Mouse (Mus musculus) limb, embryonic 11.5 days (tissue): ENCODE measurements around the gene Olfr1275. TPM values are rescaled to one million over a fixed set of nuclear protein-coding genes. Genes with fewer than 3 reads are reported as not detected.

Experiments
- ATAC-seq: fragments of 200-750 bp; cut with Nextera tagmentation; 2 replicates; pipeline ENCODE4 v1.8.0; 2017; ENCODE audit warnings: low read depth; ENCODE audit not compliant: insufficient number of reproducible peaks, low FRiP score, low TSS enrichment
- DNase-seq: peaks from one replicate; pipeline ENCODE4 v3.0.0-alpha.2; 2015; ENCODE audit warnings: low spot score
- H3K27ac ChIP-seq: fragments of 300-500 bp; sonication (generic); replicated peaks from 2 replicates; pipeline ENCODE4 v1.5.1; 2014; ENCODE audit warnings: low read depth, mild to moderate bottlenecking, low read length
- H3K27me3 ChIP-seq: fragments of 300-500 bp; sonication (generic); 2 replicates; pipeline ENCODE4 v1.6.1; 2014; ENCODE audit warnings: mild to moderate bottlenecking, low read length, mixed read lengths; ENCODE audit not compliant: control insufficient read depth, insufficient read depth
- H3K36me3 ChIP-seq: fragments of 300-500 bp; sonication (generic); 2 replicates; pipeline ENCODE4 v1.6.1; 2014; ENCODE audit warnings: mild to moderate bottlenecking, low read length, moderate library complexity, mixed read lengths; ENCODE audit not compliant: control insufficient read depth, insufficient read depth
- H3K4me1 ChIP-seq: fragments of 300-500 bp; sonication (generic); 2 replicates; pipeline ENCODE4 v1.6.1; 2014; ENCODE audit warnings: low read length, mixed read lengths; ENCODE audit not compliant: control insufficient read depth, insufficient read depth
- H3K4me2 ChIP-seq: fragments of 300-500 bp; sonication (generic); 2 replicates; pipeline ENCODE4 v1.6.1; 2014; ENCODE audit warnings: low read depth, mild to moderate bottlenecking, moderate library complexity; ENCODE audit not compliant: severe bottlenecking
- H3K4me3 ChIP-seq: fragments of 300-500 bp; sonication (generic); 2 replicates; pipeline ENCODE4 v1.5.1; 2014; ENCODE audit warnings: low read depth, low read length
- H3K9ac ChIP-seq: fragments of 300-500 bp; sonication (generic); 2 replicates; pipeline ENCODE4 v1.6.1; 2014; ENCODE audit warnings: mild to moderate bottlenecking, low read length
- H3K9me3 ChIP-seq: fragments of 300-500 bp; sonication (generic); 2 replicates; pipeline ENCODE4 v1.6.1; 2016; ENCODE audit warnings: low read length; ENCODE audit not compliant: control insufficient read depth
- WGBS: fragments of 180-500 bp; shearing (Covaris S2); extraction: QIAGEN DNeasy Blood & Tissue Kit; methylation state at CpG from one replicate; pipeline ENCODE4 v1.1.7; 2014; 5-methylcytosine and 5-hydroxymethylcytosine counted together
- polyA plus RNA-seq: library from polyadenylated mRNA; unstranded; fragments of >200 nt; fragmentation: Nextera tagmentation; extraction: Ambion mirVana; gene quantifications from 2 replicates; pipeline ENCODE4 v1.2.1, GENCODE M21; 2014

Gene Olfr1275
- not detected in 2 replicates for polyA plus RNA-seq

DNA sequence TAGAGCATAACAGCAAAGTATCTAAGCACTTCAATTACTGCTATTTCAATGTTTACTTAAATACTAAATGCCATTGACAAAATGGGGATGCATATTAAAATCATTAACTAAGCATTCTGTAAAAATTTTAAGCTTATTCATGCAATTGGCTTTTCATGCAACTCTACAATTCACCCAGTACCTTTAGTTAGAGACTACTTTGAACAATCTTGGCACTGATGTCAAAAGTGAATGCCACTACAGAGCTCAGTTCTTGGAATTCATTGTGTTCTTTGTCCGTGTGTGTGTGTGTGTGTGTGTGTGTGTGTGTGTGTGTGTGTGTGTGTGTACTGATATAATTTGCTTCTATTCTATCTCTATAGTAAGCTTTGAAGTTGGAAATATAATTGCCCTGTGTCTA lies at the start of gene Olfr1275:
TSS of gene Olfr1275 (minus strand) at position 101 of the 400 bp plus-strand sequence.
- no peak for ATAC-seq
- Histone ChIP-seq H3K9me3 (no peaks in the 10 kb centered on the region), H3K4me3 (no peak within 1 kb of the TSS), H3K9ac (no peak within 1 kb of the TSS), H3K36me3 (no peaks in the 10 kb centered on the region), H3K27ac (no peak within 1 kb of the TSS), H3K27me3 (no peaks in the 10 kb centered on the region), H3K4me2 (no peak within 1 kb of the TSS), H3K4me1 (no peaks in the 10 kb centered on the region)
- WGBS = 83% methylated on average over 1 of the region's 1 CpGs
- no peak for DNase-seq

- ATAC-seq (no peak), DNase-seq (no peak)
- H3K9ac ChIP-seq = no peak within 1 kb of the TSS
- H3K4me3 ChIP-seq = no peak within 1 kb of the TSS
- no peaks in the 10 kb centered on the region for H3K27me3 ChIP-seq
- H3K36me3 ChIP-seq = no peaks in the 10 kb centered on the region
- WGBS = 81% methylated on average over 2 of the region's 2 CpGs
- H3K9me3 ChIP-seq = no peaks in the 10 kb centered on the region
- H3K4me2 ChIP-seq = no peak within 1 kb of the TSS
- H3K4me1 ChIP-seq = no peaks in the 10 kb centered on the region
- no peak within 1 kb of the TSS for H3K27ac ChIP-seq
Observed at GRCm38 (mm10) chr2:111274006-111274405, 38.9 kb upstream of the Olfr1275 start, which contains the start of gene Olfr1277. TSS of gene Olfr1277 (minus strand) at chr2:111274106.

GRCm38 (mm10) chr2:111254216-111254615 lies 19.1 kb upstream of the Olfr1275 start, which contains the start of gene Olfr1276:
TSS of gene Olfr1276 (plus strand) at chr2:111254516.
- DNase-seq (no peak), ATAC-seq (no peak)
- Histone ChIP-seq H3K4me2 (no peak within 1 kb of the TSS), H3K4me1 (no peaks in the 10 kb centered on the region), H3K9me3 (no peaks in the 10 kb centered on the region), H3K9ac (no peak within 1 kb of the TSS), H3K36me3 (no peaks in the 10 kb centered on the region), H3K4me3 (no peak within 1 kb of the TSS), H3K27me3 (no peaks in the 10 kb centered on the region), H3K27ac (no peak within 1 kb of the TSS)

- no peak within 1 kb of the TSS for H3K4me2 ChIP-seq
- ATAC-seq (no peak), DNase-seq (no peak)
- no peaks in the 10 kb centered on the region for H3K4me1 ChIP-seq
- H3K27ac ChIP-seq = no peak within 1 kb of the TSS
- H3K27me3 ChIP-seq = no peaks in the 10 kb centered on the region
- no peak within 1 kb of the TSS for H3K4me3 ChIP-seq
- no peaks in the 10 kb centered on the region for H3K36me3 ChIP-seq
- H3K9ac ChIP-seq = no peak within 1 kb of the TSS
- 86% methylated on average over 6 of the region's 6 CpGs for WGBS
- H3K9me3 ChIP-seq = no peaks in the 10 kb centered on the region
Observed at GRCm38 (mm10) chr2:111229502-111229901, 5.6 kb downstream of the Olfr1275 start, which contains the start of gene 4930430A15Rik. TSS of gene 4930430A15Rik (minus strand) at chr2:111229602.

GRCm38 (mm10) chr2:111182068-111182467 lies 53.0 kb downstream of the Olfr1275 start:
- Histone ChIP-seq H3K4me3 (no peak overlapping the region), H3K36me3 (no peaks in the 10 kb centered on the region), H3K4me2 (no peak overlapping the region), H3K27ac (no peak overlapping the region), H3K4me1 (no peaks in the 10 kb centered on the region), H3K9me3 (no peaks in the 10 kb centered on the region; the same call in 1 of the 2 replicates), H3K27me3 (no peaks in the 10 kb centered on the region), H3K9ac (no peak overlapping the region)
- no peak for ATAC-seq
- DNase-seq = no peak
- 95% methylated on average over 11 of the region's 11 CpGs for WGBS

Other genes starting within 250 kb of the Olfr1275 start
- not detected in 2 replicates for gene Gm13941, start 129.3 kb downstream of the Olfr1275 start, polyA plus RNA-seq
- gene Gm15130, start 82.3 kb downstream of the Olfr1275 start, polyA plus RNA-seq = not detected in 2 replicates
- gene 4930430A15Rik, start 5.7 kb downstream of the Olfr1275 start, polyA plus RNA-seq = not detected in 2 replicates
- not detected in 2 replicates for gene Olfr1276, start 19.2 kb upstream of the Olfr1275 start, polyA plus RNA-seq
- gene Olfr1277, start 38.8 kb upstream of the Olfr1275 start, polyA plus RNA-seq = not detected in 2 replicates
- gene Olfr1278, start 54.9 kb upstream of the Olfr1275 start, polyA plus RNA-seq = not detected in 2 replicates
- gene Olfr1279, start 65.3 kb upstream of the Olfr1275 start, polyA plus RNA-seq = not detected in 2 replicates
- not detected in 2 replicates for gene Olfr1280, start 78.7 kb upstream of the Olfr1275 start, polyA plus RNA-seq
- not detected in 2 replicates for gene Olfr1281, start 91.2 kb upstream of the Olfr1275 start, polyA plus RNA-seq
- gene Olfr1282, start 100.8 kb upstream of the Olfr1275 start, polyA plus RNA-seq = not detected in 2 replicates
- not detected in 2 replicates for gene Olfr1283, start 131.5 kb upstream of the Olfr1275 start, polyA plus RNA-seq
- gene Olfr1284, start 140.2 kb upstream of the Olfr1275 start, polyA plus RNA-seq = not detected in 2 replicates
- gene Olfr1286, start 187.8 kb upstream of the Olfr1275 start, polyA plus RNA-seq = not detected in 2 replicates
- gene Olfr1287, start 213.9 kb upstream of the Olfr1275 start, polyA plus RNA-seq = not detected in 2 replicates
- gene Olfr1288, start 238.8 kb upstream of the Olfr1275 start, polyA plus RNA-seq = not detected in 2 replicates
- not detected in 2 replicates for gene Olfr1289, start 245.5 kb upstream of the Olfr1275 start, polyA plus RNA-seq